Mouse (Mus musculus): ENCODE results near the gene Napa. TPM values are rescaled to one million over a fixed set of nuclear protein-coding genes. Genes with fewer than 3 reads are reported as not detected.

Napa gene
- polyA plus RNA-seq, 1 experiment from 2014 or later, result 150 TPM

GRCm38 (mm10) chr7:16117100-16117499 lies 18.8 kb downstream of the Napa start:
- H3K27ac ChIP-seq (replicated peaks), result no peak overlapping the region
- H3K4me3 ChIP-seq, result no peak overlapping the region
- H3K36me3 ChIP-seq, result peaks cover 59% of the 10 kb centered on the region
- no peaks in the 10 kb centered on the region for H3K9me3 ChIP-seq
- no peaks in the 10 kb centered on the region for H3K27me3 ChIP-seq (replicated peaks)
- 89% methylated on average over 3 of the region's 3 CpGs for WGBS
- no peak for ATAC-seq (ENCODE audit: extremely low read depth, insufficient number of reproducible peaks, low FRiP score, low TSS enrichment)
- no peak overlapping the region for H3K4me2 ChIP-seq
- H3K4me1 ChIP-seq, result peaks cover 11% of the 10 kb centered on the region
- H3K9ac ChIP-seq, result no peak overlapping the region

- H3K36me3 ChIP-seq, result peaks cover 42% of the 10 kb centered on the region
- H3K4me3 ChIP-seq, result peak within 1 kb of the TSS; percentile 85
- H3K27me3 ChIP-seq (replicated peaks), result no peaks in the 10 kb centered on the region
- H3K9me3 ChIP-seq, result no peaks in the 10 kb centered on the region
- peak; percentile 72 for ATAC-seq (ENCODE audit: extremely low read depth, insufficient number of reproducible peaks, low FRiP score, low TSS enrichment)
- H3K4me2 ChIP-seq, result peak within 1 kb of the TSS; percentile 73
- H3K9ac ChIP-seq, result peak within 1 kb of the TSS; percentile 91
- H3K4me1 ChIP-seq, result peaks cover 11% of the 10 kb centered on the region
- peak within 1 kb of the TSS; percentile 90 for H3K27ac ChIP-seq (replicated peaks)
- WGBS, result 1% methylated on average over 33 of the region's 33 CpGs
These were observed 21.5 kb downstream of the Napa start, which contains the start of gene Kptn for GRCm38 (mm10) chr7:16119569-16120261. Gene Kptn, plus strand, starts transcription at chr7:16119895.

DNA sequence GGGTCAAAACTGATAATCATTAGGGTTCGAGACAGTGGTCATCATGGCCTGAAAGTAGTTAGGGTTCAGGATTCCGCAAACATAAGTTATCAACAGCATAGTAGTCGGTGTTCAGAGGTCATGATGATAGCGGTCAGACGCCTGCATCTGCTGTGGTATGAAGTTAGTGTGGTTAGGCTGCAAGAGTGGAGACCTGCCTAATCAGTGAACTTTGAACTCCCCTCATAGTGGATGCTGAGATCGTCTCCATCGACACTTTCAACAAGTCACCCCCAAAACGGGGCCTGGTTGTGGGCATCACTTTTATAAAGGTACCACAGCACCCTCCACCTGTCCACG lies 22.0 kb downstream of the Napa start:
- H3K9ac ChIP-seq, result peak overlapping the region; percentile 91
- H3K27ac ChIP-seq (replicated peaks), result no peak overlapping the region; the same call in 1 of the 2 replicates
- peaks cover 41% of the 10 kb centered on the region for H3K36me3 ChIP-seq
- ATAC-seq (ENCODE audit: extremely low read depth, insufficient number of reproducible peaks, low FRiP score, low TSS enrichment), result no peak
- peak overlapping the region; percentile 73 for H3K4me2 ChIP-seq
- H3K9me3 ChIP-seq, result no peaks in the 10 kb centered on the region
- no peaks in the 10 kb centered on the region for H3K27me3 ChIP-seq (replicated peaks)
- peaks cover 11% of the 10 kb centered on the region for H3K4me1 ChIP-seq
- peak overlapping the region; percentile 85 for H3K4me3 ChIP-seq
- 39% methylated on average over 9 of the region's 9 CpGs for WGBS

- Histone ChIP-seq H3K9me3 (no peaks in the 10 kb centered on the region), H3K4me3 (no peak overlapping the region), H3K4me1 (peaks cover 28% of the 10 kb centered on the region), H3K36me3 (peaks cover 41% of the 10 kb centered on the region), H3K4me2 (no peak overlapping the region), H3K9ac (no peak overlapping the region), H3K27me3 (replicated peaks) (peaks cover 6% of the 10 kb centered on the region), H3K27ac (replicated peaks) (no peak overlapping the region)
- 85% methylated on average over 9 of the region's 9 CpGs for WGBS
- no peak for ATAC-seq (ENCODE audit: extremely low read depth, insufficient number of reproducible peaks, low FRiP score, low TSS enrichment)
These were observed 27.6 kb downstream of the Napa start for GRCm38 (mm10) chr7:16125829-16126228.

DNA sequence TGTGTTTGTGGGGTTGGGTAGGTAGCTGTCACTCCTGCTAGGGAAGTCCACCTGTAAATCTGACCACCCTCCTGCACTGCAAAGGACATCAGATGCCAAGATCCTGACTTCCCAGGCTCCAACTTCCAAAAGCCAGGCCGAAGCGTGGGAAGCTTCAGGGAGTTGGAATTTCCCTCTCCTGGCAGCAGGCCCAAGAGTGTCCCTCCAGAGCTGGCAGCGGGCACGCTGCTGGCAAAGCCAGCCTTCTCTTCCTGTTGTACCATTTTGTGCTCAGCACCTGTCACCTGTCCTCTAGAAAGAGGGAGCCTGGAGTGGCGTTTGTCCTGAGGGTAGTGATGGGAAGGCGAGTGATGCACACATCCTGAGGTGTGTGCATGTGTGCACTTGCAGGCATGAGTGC lies 30.1 kb downstream of the Napa start:
- no peaks in the 10 kb centered on the region for H3K9me3 ChIP-seq
- no peak overlapping the region for H3K4me3 ChIP-seq
- H3K9ac ChIP-seq, result no peak overlapping the region
- peaks cover 41% of the 10 kb centered on the region for H3K36me3 ChIP-seq
- WGBS, result 72% methylated on average over 6 of the region's 6 CpGs
- no peak overlapping the region for H3K27ac ChIP-seq (replicated peaks)
- ATAC-seq (ENCODE audit: extremely low read depth, insufficient number of reproducible peaks, low FRiP score, low TSS enrichment), result no peak
- peaks cover 40% of the 10 kb centered on the region for H3K4me1 ChIP-seq
- H3K27me3 ChIP-seq (replicated peaks), result peaks cover 24% of the 10 kb centered on the region
- H3K4me2 ChIP-seq, result no peak overlapping the region

DNA sequence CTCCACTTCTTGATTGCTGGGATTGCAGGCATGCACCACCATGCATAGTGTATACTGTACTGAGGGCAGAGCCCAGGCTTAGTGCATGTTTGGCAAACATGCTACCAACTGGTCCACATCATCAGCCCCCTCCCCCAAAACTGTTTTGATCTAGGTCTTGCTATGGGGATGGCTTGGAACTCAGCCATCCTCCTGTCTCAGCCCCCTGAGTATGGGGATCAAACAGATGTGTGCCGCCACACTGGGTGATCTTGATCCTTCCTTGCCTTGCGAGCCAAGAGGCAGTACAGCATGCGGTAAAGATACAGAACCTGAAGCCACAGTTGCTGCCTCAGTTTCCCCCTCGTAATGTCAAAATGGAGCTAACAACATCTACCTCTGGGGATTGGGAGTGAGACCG lies 30.6 kb downstream of the Napa start:
- Histone ChIP-seq H3K9ac (peak overlapping the region; percentile 88), H3K4me3 (peak overlapping the region; percentile 65), H3K9me3 (no peaks in the 10 kb centered on the region), H3K27ac (replicated peaks) (peak overlapping the region; percentile 86), H3K36me3 (peaks cover 40% of the 10 kb centered on the region), H3K4me2 (peak overlapping the region; percentile 85), H3K4me1 (peaks cover 40% of the 10 kb centered on the region), H3K27me3 (replicated peaks) (peaks cover 29% of the 10 kb centered on the region)
- ATAC-seq (ENCODE audit: extremely low read depth, insufficient number of reproducible peaks, low FRiP score, low TSS enrichment), result no peak
- WGBS, result 61% methylated on average over 5 of the region's 5 CpGs

GRCm38 (mm10) chr7:16129421-16129845 lies 31.2 kb downstream of the Napa start, which contains the start of gene Slc8a2:
Gene Slc8a2, plus strand, starts transcription at chr7:16129826.
- H3K27me3 ChIP-seq (replicated peaks), result peaks cover 29% of the 10 kb centered on the region
- 4% methylated on average over 12 of the region's 12 CpGs for WGBS
- peak within 1 kb of the TSS; percentile 88 for H3K9ac ChIP-seq
- no peaks in the 10 kb centered on the region for H3K9me3 ChIP-seq
- H3K4me3 ChIP-seq, result peak within 1 kb of the TSS; percentile 65
- peak within 1 kb of the TSS; percentile 85 for H3K4me2 ChIP-seq
- peak within 1 kb of the TSS; percentile 86 for H3K27ac ChIP-seq (replicated peaks)
- H3K36me3 ChIP-seq, result peaks cover 35% of the 10 kb centered on the region
- peak; percentile 67 for ATAC-seq (ENCODE audit: extremely low read depth, insufficient number of reproducible peaks, low FRiP score, low TSS enrichment)
- H3K4me1 ChIP-seq, result peaks cover 40% of the 10 kb centered on the region

- Histone ChIP-seq H3K9ac (peak overlapping the region; percentile 88), H3K27ac (replicated peaks) (peak overlapping the region; percentile 86), H3K27me3 (replicated peaks) (peaks cover 29% of the 10 kb centered on the region), H3K9me3 (no peaks in the 10 kb centered on the region), H3K4me1 (peaks cover 40% of the 10 kb centered on the region), H3K4me2 (peak overlapping the region; percentile 85), H3K4me3 (peak overlapping the region; percentile 65), H3K36me3 (peaks cover 28% of the 10 kb centered on the region)
- 1% methylated on average over 35 of the region's 38 CpGs for WGBS
- peak; percentile 62 for ATAC-seq (ENCODE audit: extremely low read depth, insufficient number of reproducible peaks, low FRiP score, low TSS enrichment)
These were observed 31.8 kb downstream of the Napa start for GRCm38 (mm10) chr7:16129846-16130691.

GRCm38 (mm10) chr7:16130956-16131634 lies 32.8 kb downstream of the Napa start:
- H3K9ac ChIP-seq, result peak overlapping the region; percentile 88; the same call in 1 of the 2 replicates
- no peaks in the 10 kb centered on the region for H3K9me3 ChIP-seq
- H3K36me3 ChIP-seq, result peaks cover 19% of the 10 kb centered on the region
- ATAC-seq (ENCODE audit: extremely low read depth, insufficient number of reproducible peaks, low FRiP score, low TSS enrichment), result no peak
- 39% methylated on average over 13 of the region's 13 CpGs for WGBS
- H3K27me3 ChIP-seq (replicated peaks), result peaks cover 29% of the 10 kb centered on the region
- H3K4me1 ChIP-seq, result peaks cover 40% of the 10 kb centered on the region
- H3K27ac ChIP-seq (replicated peaks), result no peak overlapping the region
- H3K4me3 ChIP-seq, result peak overlapping the region; percentile 65
- peak overlapping the region; percentile 85 for H3K4me2 ChIP-seq

DNA sequence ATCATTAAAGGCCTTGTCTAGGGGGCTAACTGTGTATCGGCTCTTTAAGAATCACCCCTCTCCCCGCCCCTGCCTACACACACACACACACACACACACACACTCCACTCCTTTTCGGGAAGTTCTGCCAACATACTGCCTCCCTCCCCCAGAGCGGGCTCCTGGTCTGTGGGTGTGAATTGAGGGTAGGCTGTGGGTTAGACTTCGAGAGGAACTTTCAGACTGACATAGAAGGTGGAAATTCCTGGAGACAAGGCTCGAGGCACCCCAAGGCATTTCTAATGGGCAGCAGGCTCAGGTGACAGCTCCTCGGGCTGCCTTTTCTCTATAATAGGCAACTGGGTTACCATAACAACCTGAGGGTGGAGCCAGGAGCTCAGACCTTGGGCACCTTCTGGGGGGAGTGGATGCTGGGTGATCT lies 33.9 kb downstream of the Napa start:
- H3K9me3 ChIP-seq, result no peaks in the 10 kb centered on the region
- H3K4me2 ChIP-seq, result 0 out of 2 replicates have a peak overlapping the region, but pooled peaks have one; percentile 13
- peaks cover 9% of the 10 kb centered on the region for H3K36me3 ChIP-seq
- 15% methylated on average over 7 of the region's 7 CpGs for WGBS
- H3K27me3 ChIP-seq (replicated peaks), result peaks cover 29% of the 10 kb centered on the region
- no peak overlapping the region for H3K4me3 ChIP-seq
- 0 out of 2 replicates have a peak overlapping the region, but pooled peaks have one; percentile 47 for H3K9ac ChIP-seq
- H3K4me1 ChIP-seq, result peaks cover 40% of the 10 kb centered on the region
- no peak for ATAC-seq (ENCODE audit: extremely low read depth, insufficient number of reproducible peaks, low FRiP score, low TSS enrichment)
- no peak overlapping the region for H3K27ac ChIP-seq (replicated peaks)

DNA sequence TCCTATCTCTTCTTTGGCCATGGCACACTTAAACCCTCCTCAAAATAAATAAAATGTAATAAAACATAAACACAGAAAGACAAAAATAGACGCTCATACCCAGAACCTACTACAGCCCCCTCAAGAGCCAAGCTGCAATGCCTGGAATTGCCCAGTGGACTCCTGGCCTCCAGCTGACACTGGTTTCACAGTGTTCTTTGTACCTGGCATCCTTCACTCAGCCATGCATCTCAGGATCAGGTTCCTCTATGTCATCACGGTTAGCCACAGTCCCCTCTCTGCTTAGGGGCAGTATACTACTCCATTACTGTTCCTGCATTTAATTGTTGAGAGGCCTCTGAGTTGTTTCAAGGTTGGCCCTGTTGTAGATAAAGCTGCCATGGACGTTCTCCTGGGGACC lies 34.7 kb downstream of the Napa start:
- Histone ChIP-seq H3K9me3 (no peaks in the 10 kb centered on the region), H3K36me3 (peaks cover 1% of the 10 kb centered on the region; the same call in 1 of the 2 replicates), H3K27ac (replicated peaks) (no peak overlapping the region), H3K4me3 (no peak overlapping the region), H3K4me1 (peaks cover 40% of the 10 kb centered on the region), H3K9ac (no peak overlapping the region), H3K27me3 (replicated peaks) (peaks cover 29% of the 10 kb centered on the region), H3K4me2 (no peak overlapping the region)
- 56% methylated on average over 3 of the region's 3 CpGs for WGBS
- ATAC-seq (ENCODE audit: extremely low read depth, insufficient number of reproducible peaks, low FRiP score, low TSS enrichment), result no peak
